Mouse (Mus musculus) bone marrow macrophage, adult 2 months (primary cell): Measurements from ENCODE around the gene Adamts8.

Experiments used
- CTCF ChIP-seq: IDR thresholded peaks from 2 replicates; pipeline ENCODE4 v1.5.1; 2012; ENCODE audit warnings: low read depth, mild to moderate bottlenecking, low read length, moderate library complexity
- POLR2A ChIP-seq: IDR thresholded peaks from 2 replicates; pipeline ENCODE4 v1.6.1; 2012; ENCODE audit warnings: mild to moderate bottlenecking, low read depth, low read length, borderline replicate concordance

DNA sequence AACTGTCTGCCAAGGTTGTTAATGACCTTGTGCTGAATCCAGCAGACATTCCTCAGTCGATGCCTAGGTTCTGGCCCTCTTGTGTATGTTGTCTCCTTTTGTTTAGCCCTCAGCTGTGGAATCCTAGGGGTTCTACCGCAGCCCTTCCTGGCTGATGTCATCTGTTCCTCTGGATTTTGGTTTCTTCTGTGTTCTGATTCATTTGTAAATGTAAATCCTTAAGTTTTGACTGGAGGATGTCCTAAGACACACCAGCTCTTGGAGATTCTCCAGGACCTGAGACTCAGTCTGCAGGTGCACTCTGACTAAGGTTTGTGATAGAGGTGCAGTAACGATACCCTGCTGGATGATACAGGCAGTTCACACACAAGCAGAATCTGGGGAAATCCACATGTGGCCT, 27.6 kb downstream of the Adamts8 start:
- no peak for TF ChIP-seq POLR2A
- TF ChIP-seq CTCF: no peak
